Mouse (Mus musculus): ENCODE data around the gene Col8a1.

The Col8a1 gene

GRCm38 (mm10) chr16:57754526-57755125, at the start of gene Col8a1:
Gene Col8a1, minus strand, starts transcription at chr16:57754737.
- DNase-seq (ENCODE audit: low read depth, low spot score) = no peak

- DNase-seq (ENCODE audit: low read depth, low spot score) = no peak
Measured at GRCm38 (mm10) chr16:57801886-57802285, 47.3 kb upstream of the Col8a1 start.

GRCm38 (mm10) chr16:57796321-57796720, 41.8 kb upstream of the Col8a1 start:
- no peak for DNase-seq (ENCODE audit: low read depth, low spot score)

- DNase-seq (ENCODE audit: low read depth, low spot score) = no peak
Measured at GRCm38 (mm10) chr16:57779011-57779410, 24.5 kb upstream of the Col8a1 start.

GRCm38 (mm10) chr16:57765615-57766014, 11.1 kb upstream of the Col8a1 start:
- no peak for DNase-seq (ENCODE audit: low read depth, low spot score)

- DNase-seq (ENCODE audit: low read depth, low spot score) = no peak
Measured at GRCm38 (mm10) chr16:57759862-57760261, 5.3 kb upstream of the Col8a1 start.

- DNase-seq (ENCODE audit: low read depth, low spot score) = no peak
Measured at GRCm38 (mm10) chr16:57755708-57756107, 1.2 kb upstream of the Col8a1 start.

GRCm38 (mm10) chr16:57755241-57755640, 704 bp upstream of the Col8a1 start:
- no peak for DNase-seq (ENCODE audit: low read depth, low spot score)

GRCm38 (mm10) chr16:57753539-57754280, 827 bp downstream of the Col8a1 start:
- no peak for DNase-seq (ENCODE audit: low read depth, low spot score)

GRCm38 (mm10) chr16:57750549-57750948, 4.0 kb downstream of the Col8a1 start:
- DNase-seq (ENCODE audit: low read depth, low spot score) = no peak

- DNase-seq (ENCODE audit: low read depth, low spot score) = no peak
Measured at GRCm38 (mm10) chr16:57748093-57748492, 6.4 kb downstream of the Col8a1 start.

GRCm38 (mm10) chr16:57747357-57748056, 7.0 kb downstream of the Col8a1 start:
- no peak for DNase-seq (ENCODE audit: low read depth, low spot score)

GRCm38 (mm10) chr16:57740169-57740568, 14.4 kb downstream of the Col8a1 start:
- DNase-seq (ENCODE audit: low read depth, low spot score) = no peak

GRCm38 (mm10) chr16:57734942-57735341, 19.6 kb downstream of the Col8a1 start:
- no peak for DNase-seq (ENCODE audit: low read depth, low spot score)

GRCm38 (mm10) chr16:57733545-57733944, 21.0 kb downstream of the Col8a1 start:
- no peak for DNase-seq (ENCODE audit: low read depth, low spot score)

- no peak for DNase-seq (ENCODE audit: low read depth, low spot score)
Measured at GRCm38 (mm10) chr16:57733139-57733538, 21.4 kb downstream of the Col8a1 start.

GRCm38 (mm10) chr16:57724978-57725377, 29.6 kb downstream of the Col8a1 start:
- no peak for DNase-seq (ENCODE audit: low read depth, low spot score)

- DNase-seq (ENCODE audit: low read depth, low spot score) = no peak
Measured at GRCm38 (mm10) chr16:57718982-57719381, 35.6 kb downstream of the Col8a1 start.

GRCm38 (mm10) chr16:57698733-57699132, 55.8 kb downstream of the Col8a1 start:
- DNase-seq (ENCODE audit: low read depth, low spot score) = no peak

GRCm38 (mm10) chr16:57694694-57695093, 59.8 kb downstream of the Col8a1 start:
- no peak for DNase-seq (ENCODE audit: low read depth, low spot score)

- DNase-seq (ENCODE audit: low read depth, low spot score) = no peak
Measured at GRCm38 (mm10) chr16:57693906-57694522, 60.5 kb downstream of the Col8a1 start.

- no peak for DNase-seq (ENCODE audit: low read depth, low spot score)
Measured at GRCm38 (mm10) chr16:57685790-57686399, 68.6 kb downstream of the Col8a1 start.
